Mouse (Mus musculus) WW6 (cell line): ENCODE results near the gene Rtp4.

Source experiments
- DNase-seq: peaks from one replicate; pipeline ENCODE4 v3.0.0-alpha.2; 2013; ENCODE audit warnings: low read depth, low spot score

The Rtp4 gene

DNA sequence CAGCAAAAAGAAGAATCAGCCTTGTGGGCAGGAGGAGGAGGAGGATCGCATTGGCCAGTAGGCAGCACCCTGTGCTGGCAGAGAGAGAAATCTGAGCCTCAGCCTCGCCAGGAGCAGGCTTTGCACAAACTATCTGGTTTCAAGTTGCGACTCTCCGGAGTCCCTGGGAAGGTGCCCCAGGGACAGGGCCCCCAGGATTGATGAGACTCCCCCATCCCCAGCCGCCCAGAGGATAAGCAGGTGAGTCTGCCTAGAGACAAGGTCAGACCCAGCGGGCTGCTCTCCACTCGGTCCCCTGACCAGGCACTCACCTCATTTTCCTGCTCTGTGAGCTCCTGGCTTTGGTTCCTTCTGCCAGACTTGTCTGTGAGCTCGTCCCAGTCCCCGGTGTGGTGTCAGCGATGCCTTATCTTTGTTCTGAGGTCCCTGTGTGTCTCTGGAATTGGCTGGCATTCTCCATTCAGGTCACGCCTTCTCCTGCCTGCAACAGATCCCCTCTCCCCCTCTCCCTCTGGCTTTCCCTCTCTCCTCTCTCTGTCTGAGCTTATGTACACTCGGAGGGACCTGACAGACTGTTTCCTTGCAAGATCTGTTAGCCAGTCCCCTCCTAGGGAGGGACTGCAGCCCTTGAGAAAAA lies at the start of gene Rtp4, which contains the start of gene Masp1:
Rtp4 (plus strand) TSS at position 57 of the 637 bp plus-strand sequence.
Masp1 (minus strand) TSS at position 581 of the 637 bp plus-strand sequence.
- DNase-seq = no peak

DNA sequence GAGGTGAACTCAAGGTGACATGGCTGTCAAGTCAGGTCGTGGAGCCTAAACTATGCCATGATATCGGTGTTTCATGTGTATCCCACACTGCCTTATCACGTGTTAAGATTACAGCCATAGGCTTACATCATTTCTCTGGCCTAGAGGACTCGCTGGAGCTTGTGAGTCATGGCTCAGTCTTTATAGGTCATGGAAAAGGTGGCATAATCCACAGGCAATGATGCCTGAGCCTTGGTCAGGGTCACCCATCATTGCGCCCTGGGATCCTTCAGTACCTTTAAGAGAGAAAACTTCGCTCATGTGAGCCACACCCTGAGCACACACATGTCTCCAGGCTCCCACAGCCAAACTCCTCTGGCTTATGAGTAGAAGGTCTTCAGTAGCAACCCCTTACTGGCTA lies 48.5 kb upstream of the Rtp4 start:
- DNase-seq = no peak

GRCm38 (mm10) chr16:23472046-23472445 lies 48.0 kb upstream of the Rtp4 start:
- no peak for DNase-seq

GRCm38 (mm10) chr16:23475651-23476050 lies 44.4 kb upstream of the Rtp4 start:
- DNase-seq = no peak

GRCm38 (mm10) chr16:23476598-23476997 lies 43.5 kb upstream of the Rtp4 start:
- no peak for DNase-seq

DNA sequence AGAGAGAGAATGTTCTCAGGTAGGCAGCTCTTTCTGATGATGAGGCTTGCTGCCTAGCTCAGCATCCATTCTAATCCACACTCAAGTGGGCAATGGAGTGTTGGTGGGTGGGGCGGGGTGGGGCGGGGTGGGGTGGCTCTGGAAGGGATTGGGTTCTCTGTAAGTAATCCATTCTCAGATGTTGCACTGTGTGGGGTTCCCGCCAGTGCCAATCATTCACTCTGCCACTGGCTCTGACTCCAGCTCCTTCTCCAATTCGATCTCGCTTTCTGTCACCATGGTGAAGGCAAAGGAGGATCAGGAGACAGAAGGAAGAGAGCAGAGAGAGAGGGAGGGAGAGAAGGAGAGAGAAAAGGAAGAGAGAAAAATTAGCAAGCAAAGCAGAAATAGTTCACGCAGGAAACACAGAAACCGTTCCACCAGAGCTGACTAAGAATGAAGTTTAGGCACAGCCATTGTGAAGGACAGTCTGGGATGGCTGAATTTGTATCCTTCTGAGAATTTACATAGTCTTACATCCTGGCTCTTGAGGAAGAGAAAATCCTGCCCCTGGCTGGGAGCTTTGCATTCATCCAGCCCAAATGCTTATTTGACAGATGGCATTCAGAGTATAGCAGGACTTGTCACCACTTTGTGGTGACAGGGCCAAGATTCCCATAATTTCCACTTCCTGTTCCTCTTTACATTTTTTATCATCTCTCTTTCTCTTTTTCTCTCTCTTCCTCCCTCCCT lies 40.1 kb upstream of the Rtp4 start:
- no peak for DNase-seq

- DNase-seq = no peak
These were observed 37.9 kb upstream of the Rtp4 start for GRCm38 (mm10) chr16:23482218-23482617.

DNA sequence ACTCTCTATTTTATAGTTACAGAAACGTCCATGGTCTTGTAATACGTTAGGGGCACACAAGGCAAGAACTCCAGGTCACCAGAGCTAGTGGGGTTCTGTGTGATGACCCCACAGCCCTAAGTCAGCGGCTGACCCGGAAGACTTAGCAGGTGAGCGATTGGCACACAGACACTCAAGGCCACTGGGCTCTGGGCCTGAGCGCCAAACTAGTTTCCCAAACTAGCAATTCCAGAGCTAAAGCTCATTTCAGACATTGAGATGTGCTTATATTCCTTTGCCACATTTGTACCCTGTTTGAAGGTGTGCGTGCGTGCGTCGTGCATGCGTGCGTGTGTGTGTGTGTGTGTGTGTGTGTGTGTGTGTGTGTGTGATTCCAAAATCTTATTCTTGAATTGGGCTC lies 37.2 kb upstream of the Rtp4 start:
- DNase-seq = no peak

- no peak for DNase-seq
These were observed 36.8 kb upstream of the Rtp4 start for GRCm38 (mm10) chr16:23483292-23483691.

GRCm38 (mm10) chr16:23492783-23493182 lies 27.3 kb upstream of the Rtp4 start:
- no peak for DNase-seq

- no peak for DNase-seq
These were observed 23.7 kb upstream of the Rtp4 start for GRCm38 (mm10) chr16:23496245-23496924.

GRCm38 (mm10) chr16:23497440-23497839 lies 22.7 kb upstream of the Rtp4 start:
- DNase-seq = no peak

GRCm38 (mm10) chr16:23497881-23498280 lies 22.2 kb upstream of the Rtp4 start:
- DNase-seq = no peak

- no peak for DNase-seq
These were observed 21.4 kb upstream of the Rtp4 start for GRCm38 (mm10) chr16:23498691-23499131.

- no peak for DNase-seq
These were observed 19.5 kb upstream of the Rtp4 start for GRCm38 (mm10) chr16:23500558-23500957.

- no peak for DNase-seq
These were observed 18.8 kb upstream of the Rtp4 start for GRCm38 (mm10) chr16:23501288-23501687.

GRCm38 (mm10) chr16:23502478-23502877 lies 17.6 kb upstream of the Rtp4 start:
- no peak for DNase-seq

- DNase-seq = no peak
These were observed 16.7 kb upstream of the Rtp4 start for GRCm38 (mm10) chr16:23503351-23503750.

GRCm38 (mm10) chr16:23504320-23504744 lies 15.8 kb upstream of the Rtp4 start:
- no peak for DNase-seq

DNA sequence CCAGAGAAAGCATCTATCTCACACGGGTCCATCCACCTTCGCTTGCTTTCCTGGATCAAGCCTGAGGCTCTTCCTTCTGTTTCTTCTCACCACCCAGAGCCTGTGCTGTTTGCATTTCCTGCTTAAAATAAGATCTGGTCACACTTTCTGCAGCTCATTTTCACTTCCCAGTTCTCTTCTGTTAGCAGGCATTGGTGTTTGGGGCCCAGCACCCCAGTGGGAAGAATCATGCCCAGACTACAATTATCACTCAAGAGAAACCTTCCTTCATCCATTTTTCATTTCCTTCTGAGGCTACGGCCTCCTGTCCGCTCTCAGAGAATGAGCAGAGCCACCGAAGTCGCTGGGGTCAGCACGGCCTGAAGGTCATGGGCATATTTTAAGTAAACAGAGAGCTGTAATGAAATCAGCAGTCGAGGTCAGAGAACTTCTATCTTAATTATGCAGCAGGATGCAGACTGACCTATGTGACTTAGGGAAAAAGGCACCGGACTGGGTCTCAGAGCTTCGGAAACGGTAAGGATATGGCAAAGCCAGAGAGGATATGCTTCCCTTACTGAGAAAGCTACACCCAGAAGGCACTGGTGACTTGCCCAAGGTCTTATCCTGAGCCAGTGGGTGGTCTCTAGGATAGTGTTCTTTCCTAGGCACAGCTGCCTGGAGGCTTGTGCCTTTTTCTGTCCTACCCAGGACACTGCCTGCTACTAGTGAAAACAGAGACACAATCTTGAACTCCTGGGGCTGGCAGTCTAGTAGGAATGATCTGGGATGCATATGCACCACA lies 14.0 kb upstream of the Rtp4 start:
- no peak for DNase-seq

- no peak for DNase-seq
These were observed 8.7 kb upstream of the Rtp4 start for GRCm38 (mm10) chr16:23511166-23511935.
